Mouse (Mus musculus) spleen, embryonic (tissue): ENCODE data around the gene Smg9.

ENCODE experiments used
- CTCF ChIA-PET: fragments of 350-600 bp; sonication (Branson Sonifier 250); formaldehyde crosslinking; loops from one replicate; lab custom pipeline; 2022; lab: Charles Lee

Smg9 gene

DNA sequence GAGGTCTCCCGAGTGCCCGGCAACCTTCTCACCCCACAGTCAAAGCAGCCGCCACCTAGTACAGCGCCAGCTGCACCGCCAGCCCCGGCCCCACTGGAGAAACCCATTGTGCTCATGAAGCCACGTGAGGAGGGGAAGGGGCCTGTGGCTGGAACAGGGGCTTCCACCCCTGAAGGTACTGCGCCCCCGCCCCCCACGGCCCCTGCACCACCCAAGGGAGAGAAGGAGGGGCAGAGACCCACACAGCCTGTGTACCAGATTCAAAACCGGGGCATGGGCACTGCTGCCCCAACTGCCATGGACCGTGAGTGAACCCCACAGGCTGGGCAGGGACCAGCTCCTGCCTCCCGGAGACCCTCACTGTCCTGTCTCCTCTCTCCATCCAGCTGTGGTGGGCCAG is 6.2 kb downstream of the Smg9 start:
- CTCF ChIA-PET = no interaction called here

DNA sequence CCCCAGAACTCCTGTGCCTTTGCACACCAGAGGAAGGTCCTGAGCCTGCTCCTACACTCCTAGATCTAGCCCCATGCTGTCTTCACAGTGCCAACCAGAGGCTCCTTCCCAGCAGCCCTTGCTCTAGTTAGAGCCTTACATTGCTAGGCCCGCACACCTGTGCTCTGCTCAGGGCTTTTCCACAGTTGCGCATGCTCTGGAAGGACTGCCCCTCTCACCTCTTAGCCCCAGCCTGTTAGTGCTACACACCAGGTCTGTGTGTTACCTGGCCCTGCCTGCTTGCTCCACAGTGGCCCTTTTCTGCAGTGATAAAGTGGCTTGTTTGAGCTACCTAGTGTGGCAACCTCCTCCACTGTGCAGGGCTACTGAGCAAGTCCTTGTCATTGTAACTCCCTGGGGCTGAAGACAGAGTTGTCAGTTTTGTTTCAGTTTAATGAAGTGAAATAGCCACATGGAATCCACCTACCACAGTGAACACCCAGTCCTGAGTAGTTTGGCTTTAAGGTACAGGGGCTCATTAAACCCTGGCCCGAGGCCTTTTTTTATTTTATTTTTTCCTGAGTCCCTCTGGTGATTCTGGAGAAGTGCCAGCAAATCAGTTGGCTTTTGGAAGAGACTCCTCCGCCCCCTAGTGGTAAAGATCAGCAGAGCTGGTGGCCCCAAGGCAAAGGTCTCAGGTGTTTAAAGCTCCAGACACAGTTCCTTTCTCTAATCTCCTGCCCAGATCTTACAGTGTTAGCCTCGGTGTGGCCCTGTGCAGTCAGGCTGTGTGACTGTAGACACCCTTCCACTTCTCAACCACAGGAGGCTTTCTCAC is 7.3 kb downstream of the Smg9 start:
- CTCF ChIA-PET = interaction anchor here (0.5 kb wide), 1 partner anchor 43 kb away, joined by 10 read pairs; no protein-coding TSS in a partner anchor

DNA sequence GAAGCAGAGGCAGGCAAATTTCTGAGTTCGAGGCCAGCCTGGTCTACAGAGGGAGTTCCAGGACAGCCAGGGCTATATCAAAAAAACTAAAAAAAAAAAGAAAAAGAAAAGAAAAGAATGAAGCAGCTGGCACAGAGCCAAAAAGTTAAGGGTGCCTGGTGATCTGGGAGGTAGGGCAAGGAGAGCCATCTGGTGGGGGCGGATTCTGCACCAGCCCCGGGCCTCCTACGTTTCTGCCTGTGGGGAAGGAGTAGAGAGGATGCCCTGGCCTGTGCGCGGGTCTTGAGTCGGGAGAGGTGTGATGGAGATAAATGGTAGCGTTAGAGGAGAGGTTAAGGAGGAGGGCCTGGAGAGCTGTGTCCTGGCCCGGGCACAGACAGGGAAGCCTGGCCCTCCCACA is 8.8 kb downstream of the Smg9 start:
- CTCF ChIA-PET = no interaction called here

DNA sequence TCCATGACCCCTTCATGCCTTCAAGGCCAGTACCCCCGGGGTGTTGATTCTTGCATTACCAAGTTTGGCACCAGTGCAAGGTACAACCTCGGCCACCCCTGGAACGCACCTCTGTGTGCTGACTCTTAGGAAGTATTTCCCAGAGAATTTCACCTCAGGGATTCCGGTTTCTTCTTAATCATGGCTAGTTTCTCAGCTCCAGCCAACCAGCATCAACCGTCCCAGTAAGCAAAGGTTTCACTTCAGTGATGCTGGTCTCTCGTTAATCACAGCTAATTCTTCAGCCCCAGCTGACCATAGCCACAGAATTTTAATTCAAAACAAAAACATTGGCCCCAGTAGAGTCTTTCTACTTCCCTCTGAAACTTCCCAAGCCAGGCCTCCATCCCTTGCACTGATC is 10.7 kb downstream of the Smg9 start:
- CTCF ChIA-PET = no interaction called here

DNA sequence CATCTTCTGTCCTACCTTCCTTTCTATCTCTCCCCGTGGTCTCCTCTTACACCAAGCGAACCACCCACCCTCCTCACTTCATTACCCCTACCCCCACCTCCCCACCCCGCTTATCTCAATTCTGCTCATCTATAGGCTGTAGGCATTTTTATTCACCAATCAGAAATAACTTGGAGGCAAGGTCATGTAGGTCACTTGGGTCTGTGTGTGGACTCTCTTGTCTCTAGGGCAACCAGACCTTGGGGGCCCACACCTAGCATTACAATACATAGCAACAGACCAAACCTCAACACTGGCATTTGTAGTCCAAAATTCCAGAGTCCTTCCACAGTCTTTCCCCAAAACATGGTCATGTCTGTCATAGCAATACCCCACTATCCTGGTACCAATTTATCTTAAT is 11.4 kb downstream of the Smg9 start:
- CTCF ChIA-PET = no interaction called here

DNA sequence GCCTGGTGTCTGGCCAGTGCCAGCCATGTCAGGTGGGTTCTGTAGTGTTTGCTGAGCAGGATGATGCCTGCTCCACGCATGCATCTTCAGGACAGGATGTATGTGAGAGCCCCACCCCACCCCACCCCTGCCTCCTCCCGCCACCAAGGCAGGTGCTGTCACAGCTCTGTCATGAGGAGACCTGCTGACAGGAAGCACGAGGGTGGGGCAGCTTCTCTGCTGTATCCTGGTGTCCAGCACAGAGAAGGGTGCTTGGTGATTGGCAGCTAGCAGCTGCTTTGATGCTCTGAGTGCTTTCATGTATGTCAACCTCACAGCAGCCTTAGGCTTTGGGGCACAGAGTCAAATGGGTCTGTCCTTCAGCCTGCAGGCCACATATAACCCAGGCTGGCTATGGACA is 14.2 kb downstream of the Smg9 start:
- CTCF ChIA-PET = interaction anchor here (0.5 to 1.1 kb wide), 4 partner anchors 10 to 49 kb away, joined by 3 to 13 read pairs (median 4); no protein-coding TSS in a partner anchor

DNA sequence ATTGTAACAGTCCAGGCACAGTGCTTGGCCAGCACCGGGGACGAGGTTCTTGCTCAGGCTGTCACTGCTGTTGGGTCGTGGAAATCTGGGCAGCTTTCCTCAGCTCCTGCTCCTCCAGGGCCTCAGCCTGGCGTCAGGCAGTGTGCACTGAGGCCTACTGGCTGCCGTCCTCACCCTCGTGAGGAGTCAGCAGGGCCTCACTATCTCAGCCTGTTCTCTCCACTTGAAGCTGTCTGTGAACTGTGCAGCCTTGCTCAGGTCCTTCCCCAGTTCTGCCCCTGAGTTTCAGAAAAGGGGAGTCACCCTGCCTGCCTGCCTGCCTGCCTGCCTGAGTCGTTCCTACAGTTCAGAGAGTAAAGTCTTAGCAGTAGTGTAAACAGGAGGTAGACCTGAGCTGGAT is 15.8 kb downstream of the Smg9 start:
- CTCF ChIA-PET = interaction anchor here (0.6 to 0.7 kb wide), 2 partner anchors 57 to 186 kb away, joined by 3 to 5 read pairs; no protein-coding TSS in a partner anchor

DNA sequence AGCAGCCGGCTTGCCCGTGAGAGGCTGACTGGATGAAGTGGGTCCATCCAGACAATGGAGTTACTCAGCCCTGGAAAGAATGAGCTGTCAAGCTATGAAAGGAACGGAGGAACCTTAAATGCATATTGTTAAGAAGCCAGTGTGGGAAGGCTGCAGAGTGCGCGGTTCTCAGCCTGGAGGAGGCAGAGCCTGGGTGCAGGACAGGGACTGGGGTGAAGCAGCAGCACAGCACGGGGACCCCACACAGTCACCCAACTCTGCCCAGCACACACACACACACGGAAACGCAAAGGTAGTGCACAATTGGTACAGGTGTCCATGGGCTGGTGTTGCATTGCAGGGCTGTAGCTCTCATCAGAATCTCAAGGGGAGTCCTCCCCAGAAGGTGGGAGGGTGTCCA is 20.2 kb downstream of the Smg9 start:
- CTCF ChIA-PET = no interaction called here

DNA sequence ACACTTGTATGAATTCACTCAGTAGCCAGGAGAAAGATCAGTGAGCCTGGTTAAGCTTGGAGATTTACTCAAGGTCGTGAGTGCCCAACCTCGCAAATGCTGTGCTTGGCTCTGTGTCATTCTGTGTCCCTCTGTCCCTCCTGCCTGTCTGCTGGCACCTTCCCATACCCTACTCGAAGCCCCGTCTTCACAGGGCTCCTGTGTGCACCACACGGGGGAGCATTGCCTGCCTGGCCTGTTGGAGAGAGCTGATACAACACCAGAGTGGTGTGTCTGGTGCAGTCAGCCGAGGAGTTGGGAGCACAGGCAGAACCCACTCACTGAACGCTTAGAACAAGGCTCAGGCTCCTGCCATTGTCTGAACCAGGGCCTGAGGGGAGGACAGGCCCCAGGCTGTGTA is 22.2 kb downstream of the Smg9 start:
- CTCF ChIA-PET = no interaction called here

DNA sequence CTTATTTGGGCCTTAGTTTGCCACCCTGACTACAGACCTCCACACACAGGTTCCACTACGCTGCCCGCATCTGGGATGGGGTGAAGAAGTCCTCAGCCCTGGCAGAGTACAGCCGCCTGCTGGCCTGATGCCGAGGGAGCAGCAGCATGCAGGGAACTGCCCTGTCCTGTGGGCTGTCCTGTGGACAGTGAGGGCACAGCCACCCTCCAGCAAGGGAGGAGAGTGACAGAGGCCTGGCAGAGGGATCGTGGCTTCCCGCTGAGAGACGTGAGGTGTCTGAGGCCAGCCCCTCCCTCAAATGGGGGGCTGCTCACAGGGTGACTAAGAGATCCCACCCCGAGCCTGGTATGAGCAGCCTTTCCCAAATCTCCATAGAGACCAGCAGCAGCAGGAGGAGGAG is 22.8 kb downstream of the Smg9 start:
- CTCF ChIA-PET = no interaction called here

DNA sequence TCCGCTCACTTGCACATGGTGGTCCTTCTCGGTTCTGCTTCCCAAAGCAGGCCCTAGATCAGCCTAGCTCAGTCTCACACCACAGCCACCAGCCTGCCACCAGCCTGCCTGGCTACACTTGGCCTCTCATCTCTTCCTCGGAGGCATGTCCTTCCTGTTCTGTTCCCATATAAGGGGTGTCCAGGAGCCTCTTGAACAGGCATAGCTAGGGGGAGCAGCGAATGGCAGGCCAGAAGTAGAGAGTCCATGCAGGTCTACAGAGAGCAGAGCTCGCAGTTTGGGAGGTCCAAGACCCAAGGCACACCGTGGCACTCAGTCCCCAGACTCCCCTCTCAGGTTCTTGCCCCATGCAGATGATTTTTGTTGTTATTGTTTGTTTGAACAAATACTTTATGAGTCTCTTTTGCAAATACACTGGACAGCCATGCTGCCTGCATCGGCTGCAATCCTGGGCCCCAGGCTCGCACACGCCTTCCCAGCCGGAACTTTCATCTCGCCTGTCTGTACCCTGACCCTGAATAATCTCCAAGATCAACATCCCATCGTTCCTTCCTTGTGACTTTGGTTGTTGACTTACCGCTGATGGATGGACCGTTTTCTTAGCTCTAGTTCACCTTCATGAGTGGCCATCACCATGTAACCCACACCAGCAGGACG is 23.8 kb downstream of the Smg9 start:
- CTCF ChIA-PET = interaction anchor here (1.4 kb wide), 1 partner anchor 46 kb away, joined by 3 read pairs; no protein-coding TSS in a partner anchor

DNA sequence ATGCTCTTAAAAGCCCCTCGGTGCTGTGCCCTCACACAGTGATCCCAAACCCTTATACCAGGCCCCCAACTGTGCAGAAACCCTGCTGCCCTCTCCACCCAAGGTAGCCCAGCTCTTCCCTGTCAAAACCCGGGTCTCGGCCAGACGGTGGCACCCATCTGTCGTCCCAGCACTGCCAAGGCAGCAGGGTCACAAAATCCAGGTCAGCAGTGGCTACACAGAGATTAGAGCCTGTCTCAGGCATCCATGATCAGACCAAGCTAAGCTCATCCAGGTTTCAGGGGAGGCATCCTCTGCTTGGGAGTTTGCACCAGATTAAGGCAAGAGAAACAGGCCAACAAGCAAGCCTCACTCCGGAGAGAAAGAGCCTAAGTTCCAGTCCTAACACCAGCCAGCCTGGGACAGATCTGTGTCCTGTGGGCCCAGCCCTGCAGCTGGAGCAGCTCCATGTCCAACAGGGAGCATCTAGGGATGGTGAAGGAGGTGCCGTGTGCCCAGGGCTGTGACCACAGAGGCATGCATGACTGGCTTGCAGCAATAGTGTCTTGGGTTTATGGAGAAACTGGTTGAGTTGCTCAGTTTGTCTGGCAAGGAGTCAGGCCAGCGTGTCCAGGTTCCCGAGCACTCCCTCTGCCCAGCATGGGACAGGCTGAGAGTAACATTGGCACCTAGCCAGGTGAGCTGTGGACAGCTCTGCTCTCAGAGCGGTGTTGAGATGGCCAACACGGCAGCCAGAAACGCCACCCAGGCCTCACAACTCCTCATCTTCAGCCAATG is 24.7 kb downstream of the Smg9 start:
- CTCF ChIA-PET = interaction anchor here (0.6 to 1.4 kb wide), 2 partner anchors 45 to 78 kb away, joined by 3 to 5 read pairs; no protein-coding TSS in a partner anchor

DNA sequence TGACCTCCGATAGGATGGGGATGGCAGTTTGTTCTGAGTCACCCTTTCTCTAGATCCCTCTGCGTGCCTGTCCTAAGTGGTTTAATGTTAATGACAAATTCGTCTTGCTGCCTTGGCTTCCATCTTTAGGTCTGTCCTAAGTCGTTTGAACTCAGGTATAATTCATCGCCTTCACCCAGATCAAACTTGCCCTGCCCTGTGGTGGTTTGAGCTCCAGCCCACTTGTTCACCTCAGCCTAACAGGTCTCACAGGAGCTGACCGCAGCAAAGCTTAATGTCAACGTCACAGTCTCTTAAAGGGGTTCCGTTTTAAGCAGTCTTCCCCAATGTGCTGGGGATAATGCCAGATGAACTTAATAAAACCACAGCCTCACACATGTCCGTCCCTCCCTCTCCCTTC is 26.5 kb downstream of the Smg9 start:
- CTCF ChIA-PET = no interaction called here

DNA sequence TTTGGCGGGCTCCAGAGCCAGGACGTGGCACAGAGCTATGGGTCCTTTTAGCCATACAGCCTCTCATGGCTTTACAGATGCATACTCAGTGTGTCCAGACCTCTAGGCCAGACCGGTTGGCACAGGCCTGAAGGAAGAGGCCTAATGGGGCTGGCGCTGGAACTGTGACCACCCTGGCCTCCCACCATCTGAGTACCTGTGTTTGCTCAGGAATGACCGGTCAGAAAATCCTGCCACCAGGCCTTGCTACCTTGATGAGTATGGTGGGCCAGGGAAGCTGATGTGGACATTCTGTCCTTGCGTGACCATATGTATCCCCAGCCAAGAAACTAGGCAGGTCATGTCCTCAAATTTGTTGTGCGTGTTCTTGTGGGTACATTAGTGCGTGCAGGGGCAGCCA is 27.7 kb downstream of the Smg9 start:
- CTCF ChIA-PET = interaction anchor here (1.2 kb wide), 1 partner anchor 14 kb away, joined by 3 read pairs; no protein-coding TSS in a partner anchor

DNA sequence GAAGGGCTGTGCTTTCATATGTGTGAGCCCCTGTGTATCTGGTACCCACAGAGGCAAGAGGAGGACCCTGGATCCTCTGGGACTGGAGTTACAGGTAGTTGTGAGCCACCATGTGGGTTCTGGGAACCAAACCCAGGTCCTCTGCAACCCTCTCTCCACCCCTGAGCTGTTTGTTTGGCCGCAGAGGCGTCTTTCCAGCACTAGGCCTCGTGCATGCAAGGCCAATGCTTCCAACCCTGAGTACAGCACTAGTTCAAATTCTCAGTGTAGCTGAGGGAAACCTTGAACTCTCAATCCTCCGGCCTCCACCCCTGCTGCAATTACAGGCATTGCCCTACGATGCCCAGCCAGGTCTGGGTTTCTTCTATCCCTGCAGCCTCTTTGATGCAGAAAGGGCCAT is 29.3 kb downstream of the Smg9 start:
- CTCF ChIA-PET = no interaction called here

DNA sequence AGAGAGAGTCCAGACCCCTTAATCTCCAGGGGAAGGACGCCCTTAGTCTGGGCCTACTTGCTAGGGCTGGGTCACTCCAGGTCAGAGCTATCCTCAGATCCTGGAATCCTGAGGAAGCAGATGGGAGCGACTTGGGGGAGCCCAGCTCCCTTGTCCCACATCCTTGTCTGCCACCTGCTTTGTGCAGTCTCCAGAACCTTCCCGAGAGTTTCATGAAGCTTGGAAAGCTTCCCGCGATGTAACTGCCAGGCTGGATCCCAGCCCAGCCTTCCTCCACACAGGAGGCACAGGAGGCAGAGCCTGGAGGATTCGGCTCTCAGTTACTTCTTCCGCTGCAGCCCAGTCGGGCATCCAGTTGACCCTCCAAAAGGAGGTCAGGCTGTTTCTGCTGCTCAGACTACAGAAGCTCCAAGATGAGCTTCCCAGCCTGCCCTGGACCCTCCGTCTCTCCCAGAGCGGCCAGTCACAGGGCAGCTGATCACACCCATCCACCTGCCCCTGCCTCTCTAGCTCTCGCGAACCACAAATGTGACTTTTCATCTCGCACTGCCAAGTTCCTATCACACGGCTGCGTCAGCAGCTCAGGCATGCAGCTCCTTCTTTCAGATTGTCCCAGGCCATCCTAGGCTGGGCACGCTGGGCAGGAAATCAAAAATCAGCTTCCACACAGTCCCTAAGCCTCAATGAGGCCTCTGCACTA is 30.1 kb downstream of the Smg9 start:
- CTCF ChIA-PET = interaction anchor here (0.6 to 1.1 kb wide), 3 partner anchors 15 to 94 kb away, joined by 3 to 4 read pairs (median 3); no protein-coding TSS in a partner anchor

DNA sequence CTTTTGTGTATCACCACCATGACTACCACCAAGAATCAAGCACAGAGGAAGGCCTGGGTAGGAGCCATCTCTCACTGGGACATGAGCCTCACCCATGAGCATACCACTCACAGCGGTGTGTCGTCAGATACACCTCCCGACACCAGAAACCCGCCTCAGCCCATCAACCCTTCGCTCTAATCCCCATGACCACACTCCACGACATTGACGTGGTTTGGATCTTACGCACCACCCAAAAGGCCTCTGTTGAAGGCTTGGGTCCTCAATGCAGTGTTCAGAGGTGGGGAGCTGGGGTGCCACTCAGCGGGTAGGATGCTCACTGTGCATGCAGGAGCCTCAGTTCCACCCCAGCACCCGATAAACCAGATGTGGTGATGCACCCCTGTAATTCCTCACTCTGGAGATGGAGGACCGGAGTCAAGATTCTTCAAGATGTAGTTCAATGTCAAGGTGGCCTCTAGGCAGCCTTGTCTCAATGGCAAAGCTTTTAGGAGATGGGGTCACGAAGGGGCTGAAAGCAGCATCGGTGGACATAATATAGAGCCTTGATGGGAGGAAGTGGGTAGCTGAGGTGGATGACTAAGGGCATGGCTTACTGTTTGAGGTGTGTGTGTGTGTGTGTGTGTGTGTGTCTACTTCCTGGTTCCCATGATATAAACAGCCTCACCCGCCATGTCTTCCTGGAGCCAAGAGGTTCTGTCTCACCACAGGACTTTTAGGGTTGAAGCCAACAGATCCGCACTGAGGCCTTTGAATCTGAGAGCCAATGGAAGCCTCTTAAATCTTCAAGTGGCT is 31.3 kb downstream of the Smg9 start:
- CTCF ChIA-PET = interaction anchor here (0.6 to 0.7 kb wide), 2 partner anchors 48 to 121 kb away, joined by 9 read pairs; no protein-coding TSS in a partner anchor

DNA sequence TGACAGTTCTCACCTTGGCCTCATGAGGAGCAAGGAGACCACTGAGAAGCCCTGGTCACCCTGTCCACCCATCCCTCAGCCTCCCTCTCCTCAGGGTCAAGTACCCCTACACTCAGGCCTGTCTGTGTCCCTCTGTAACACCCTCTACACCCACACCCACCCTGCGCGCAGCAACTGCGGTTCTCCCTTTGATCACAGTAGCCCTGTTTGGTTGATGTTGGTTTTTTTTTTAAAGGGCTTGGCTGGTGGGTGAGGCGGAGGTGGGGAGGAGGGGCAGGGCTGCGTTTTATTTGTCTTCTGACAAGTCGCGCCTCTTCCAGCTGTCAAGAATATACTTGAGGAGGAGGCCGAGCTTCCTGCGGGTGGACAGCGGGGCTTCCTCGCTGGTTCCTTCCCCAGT is 32.3 kb downstream of the Smg9 start:
- CTCF ChIA-PET = interaction anchor here (0.6 to 0.9 kb wide), 3 partner anchors 36 to 120 kb away, joined by 3 to 9 read pairs (median 9); no protein-coding TSS in a partner anchor

DNA sequence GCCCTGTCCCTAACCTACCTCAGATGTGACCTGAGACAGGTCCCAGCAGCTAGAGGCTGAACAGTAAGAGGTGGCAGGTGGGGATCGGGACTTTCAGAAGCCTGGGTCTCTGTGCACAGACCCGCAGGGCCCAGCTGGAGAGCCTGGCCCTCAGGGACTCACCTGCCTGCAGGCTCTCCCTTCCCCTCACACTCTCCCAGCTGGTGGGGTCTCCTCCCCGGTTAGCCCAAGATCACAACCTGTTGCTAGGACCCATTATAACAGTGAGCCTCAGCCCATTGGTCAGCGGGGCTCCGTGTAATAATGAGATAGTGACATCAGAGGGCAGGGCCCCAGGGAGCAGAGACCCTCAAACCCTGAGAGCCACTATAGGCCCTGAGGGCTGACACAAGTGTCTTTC is 35.9 kb downstream of the Smg9 start:
- CTCF ChIA-PET = no interaction called here

DNA sequence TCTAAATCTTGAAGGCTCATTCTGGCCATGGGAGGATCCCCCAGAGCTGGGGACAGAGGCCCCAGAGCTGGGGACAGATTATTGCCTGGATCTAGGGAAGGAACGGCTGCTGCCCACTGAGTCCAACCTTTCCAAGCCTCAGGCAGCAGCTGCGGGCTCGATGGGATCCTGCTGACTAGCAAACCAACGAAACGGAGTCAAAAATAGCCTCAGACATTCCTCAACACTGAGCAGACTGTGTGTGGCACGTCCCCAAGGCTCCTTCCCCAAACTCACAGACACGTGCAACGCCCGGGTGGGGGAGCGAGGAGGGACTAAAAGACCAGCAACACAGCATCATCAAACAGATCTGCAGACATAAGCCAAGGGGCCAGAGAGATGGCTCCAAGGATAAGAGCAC is 38.6 kb downstream of the Smg9 start:
- CTCF ChIA-PET = no interaction called here
